ENCODE assay signal across 21 mouse cellular contexts in the genomic region with DNA sequence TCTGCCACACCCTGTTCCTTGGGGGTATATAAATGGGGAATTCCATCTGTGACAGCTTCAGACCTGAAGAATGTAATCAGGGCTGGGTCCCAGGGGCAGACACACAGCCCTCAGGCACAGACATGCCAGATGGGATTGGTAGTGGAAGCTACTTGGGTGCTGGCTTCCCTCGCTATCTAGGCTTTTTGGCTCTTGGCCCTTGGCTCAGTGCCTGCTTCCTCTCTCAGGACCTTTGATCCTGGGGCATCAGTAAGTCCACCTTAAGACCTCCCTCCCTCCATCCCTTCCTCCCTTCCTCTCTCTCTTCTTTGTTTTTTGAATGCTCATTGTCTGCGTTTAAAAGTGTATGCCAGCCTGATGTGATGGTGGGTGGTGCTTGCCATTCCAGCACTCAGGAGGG. TPM values are rescaled to one million over a fixed set of nuclear protein-coding genes. Genes with fewer than 3 reads are reported as not detected.
"Had no signal": no experiment of that assay in that cellular context is flagged by ENCODE, and none has a peak within 500 bp of the region (broad histone marks: within the 10 kb centered on the region; RNA-seq: fewer than 3 reads in every experiment).

No protein-coding gene starts in this region.

- H3K9me3 ChIP-seq: limb, embryonic 10.5 days; limb, embryonic 13.5 days; midbrain, embryonic 12.5 days; midbrain, embryonic 15.5 days; neural tube, embryonic 12.5 days; neural tube, embryonic 15.5 days; stomach, embryonic 15.5 days had no signal

- H3K27ac ChIP-seq: limb, embryonic 10.5 days; limb, embryonic 13.5 days; liver, embryonic 14.5 days; macrophage; midbrain, embryonic 12.5 days; midbrain, embryonic 15.5 days; neural tube, embryonic 12.5 days; neural tube, embryonic 15.5 days; stomach, embryonic 15.5 days had no signal

- DNase-seq: liver; liver, postnatal 0 days; lung, embryonic 14.5 days; right cerebral cortex, adult 18-20 months; right cerebral cortex, postnatal 14 days; right cerebral cortex, postnatal 4 days; spleen, adult 18-20 months; thymus, adult 18-20 months; thymus, postnatal 36 days had no signal

- H3K4me1 ChIP-seq: limb, embryonic 10.5 days; limb, embryonic 13.5 days; midbrain, embryonic 12.5 days; midbrain, embryonic 15.5 days; neural tube, embryonic 12.5 days; neural tube, embryonic 15.5 days; stomach, embryonic 15.5 days had no signal

- ATAC-seq: intestine, postnatal 0 days; liver, postnatal 0 days; lung, postnatal 0 days; midbrain, embryonic 15.5 days had no signal

- H3K9ac ChIP-seq: limb, embryonic 13.5 days; liver, embryonic 14.5 days; liver, postnatal 0 days; lung, embryonic 14.5 days; midbrain, embryonic 12.5 days; midbrain, embryonic 15.5 days; neural tube, embryonic 12.5 days; neural tube, embryonic 15.5 days; stomach, embryonic 15.5 days had no signal

- H3K4me3 ChIP-seq: limb, embryonic 10.5 days; limb, embryonic 13.5 days; midbrain, embryonic 12.5 days; midbrain, embryonic 15.5 days; neural tube, embryonic 12.5 days; neural tube, embryonic 15.5 days; stomach, embryonic 15.5 days had no signal

- H3K4me2 ChIP-seq: limb, embryonic 13.5 days; lung, embryonic 14.5 days; midbrain, embryonic 12.5 days; midbrain, embryonic 15.5 days; neural tube, embryonic 12.5 days; neural tube, embryonic 15.5 days; stomach, embryonic 15.5 days had no signal

- H3K27me3 ChIP-seq: limb, embryonic 13.5 days; midbrain, embryonic 12.5 days; midbrain, embryonic 15.5 days; neural tube, embryonic 12.5 days; neural tube, embryonic 15.5 days; stomach, embryonic 15.5 days had no signal

- H3K36me3 ChIP-seq: limb, embryonic 10.5 days; limb, embryonic 13.5 days; midbrain, embryonic 12.5 days; midbrain, embryonic 15.5 days; neural tube, embryonic 12.5 days; neural tube, embryonic 15.5 days; stomach, embryonic 15.5 days had no signal

RNA-seq across cellular contexts. Expression of a gene that starts 43.3 kb away (rescaled TPM):
- polyA plus RNA-seq: macrophage; midbrain, embryonic 15.5 days; urinary bladder, adult 2 months had no signal
